Mouse (Mus musculus) forebrain, embryonic 15.5 days (tissue): ENCODE measurements around the gene Vmn1r90. TPM values are rescaled to one million over a fixed set of nuclear protein-coding genes. Genes with fewer than 3 reads are reported as not detected.
"Not testable (repeated sequence)": the region's sequence is repeated elsewhere in the genome, so short reads cannot be mapped to it uniquely, and the experiment has no call there.

Experiments used
- ATAC-seq: fragments of 200-750 bp; cut with Nextera tagmentation; replicated peaks from 2 replicates; pipeline ENCODE4 v1.8.0; 2017; ENCODE audit warnings: mild to moderate bottlenecking, moderate TSS enrichment, moderate library complexity
- H3K27ac ChIP-seq: fragments of 300-500 bp; sonication (generic); replicated peaks from 2 replicates; pipeline ENCODE4 v1.5.1; 2015; ENCODE audit warnings: mild to moderate bottlenecking, inconsistent platforms
- H3K27me3 ChIP-seq: fragments of 300-500 bp; sonication (generic); 2 replicates; pipeline ENCODE4 v1.6.1; 2015; ENCODE audit warnings: inconsistent platforms
- H3K36me3 ChIP-seq: fragments of 300-500 bp; sonication (generic); 2 replicates; pipeline ENCODE4 v1.6.1; 2015; ENCODE audit warnings: mild to moderate bottlenecking, inconsistent platforms
- H3K4me1 ChIP-seq: fragments of 300-500 bp; sonication (generic); 2 replicates; pipeline ENCODE4 v1.6.1; 2015; ENCODE audit warnings: inconsistent platforms
- H3K4me2 ChIP-seq: fragments of 300-500 bp; sonication (generic); replicated peaks from 2 replicates; pipeline ENCODE4 v1.6.1; 2015; ENCODE audit warnings: mild to moderate bottlenecking, inconsistent platforms
- H3K4me3 ChIP-seq: fragments of 300-500 bp; sonication (generic); 2 replicates; pipeline ENCODE4 v1.5.1; 2015; ENCODE audit warnings: mild to moderate bottlenecking, inconsistent platforms
- H3K9ac ChIP-seq: fragments of 300-500 bp; sonication (generic); replicated peaks from 2 replicates; pipeline ENCODE4 v1.6.1; 2015; ENCODE audit warnings: mild to moderate bottlenecking, inconsistent platforms
- H3K9me3 ChIP-seq: fragments of 300-500 bp; sonication (generic); 2 replicates; pipeline ENCODE4 v1.6.1; 2016; ENCODE audit warnings: inconsistent platforms
- WGBS: fragments of 180-500 bp; shearing (Covaris S2); methylation state at CpG from one replicate; pipeline ENCODE4 v1.1.7; 2015; ENCODE audit warnings: mixed read lengths; 5-methylcytosine and 5-hydroxymethylcytosine counted together
- polyA plus RNA-seq: library from polyadenylated mRNA; unstranded; fragments of >200 nt; fragmentation: Nextera tagmentation; extraction: Ambion mirVana; gene quantifications from 2 replicates; pipeline ENCODE4 v1.2.1, GENCODE M21; 2015

Vmn1r90 gene
- polyA plus RNA-seq: 0.33 and 0.34 TPM in 2 replicates

DNA sequence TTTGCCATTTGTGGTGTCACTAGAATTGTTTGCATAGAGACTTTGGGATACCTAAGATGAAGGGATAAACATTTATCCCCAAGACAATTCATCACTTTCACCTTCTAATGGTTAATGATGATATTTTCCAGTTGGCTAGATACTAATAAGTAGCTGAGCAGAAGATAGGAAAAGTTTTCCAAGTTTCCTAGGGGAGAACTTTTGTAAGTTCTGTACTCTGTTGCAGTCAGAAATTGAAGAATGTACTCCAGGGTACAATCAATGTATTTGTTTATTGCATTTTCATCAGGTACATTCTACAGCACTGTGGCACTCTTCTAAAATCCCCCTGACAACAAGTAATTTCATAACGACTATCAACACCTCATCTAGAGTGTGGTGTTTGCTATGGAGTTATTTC lies at the start of gene Vmn1r90:
Gene Vmn1r90, minus strand, starts transcription at position 101 of the 400 bp plus-strand sequence.
- H3K4me2 ChIP-seq: no peak within 1 kb of the TSS
- no peak within 1 kb of the TSS for H3K27ac ChIP-seq
- no peaks in the 10 kb centered on the region for H3K4me1 ChIP-seq
- H3K9me3 ChIP-seq: peaks cover 7% of the 10 kb centered on the region; the same call in 1 of the 2 replicates
- 42% methylated on average over 1 of the region's 1 CpGs for WGBS
- no peak within 1 kb of the TSS for H3K9ac ChIP-seq
- no peaks in the 10 kb centered on the region for H3K36me3 ChIP-seq
- no peaks in the 10 kb centered on the region for H3K27me3 ChIP-seq
- no peak for ATAC-seq
- H3K4me3 ChIP-seq: no peak within 1 kb of the TSS

DNA sequence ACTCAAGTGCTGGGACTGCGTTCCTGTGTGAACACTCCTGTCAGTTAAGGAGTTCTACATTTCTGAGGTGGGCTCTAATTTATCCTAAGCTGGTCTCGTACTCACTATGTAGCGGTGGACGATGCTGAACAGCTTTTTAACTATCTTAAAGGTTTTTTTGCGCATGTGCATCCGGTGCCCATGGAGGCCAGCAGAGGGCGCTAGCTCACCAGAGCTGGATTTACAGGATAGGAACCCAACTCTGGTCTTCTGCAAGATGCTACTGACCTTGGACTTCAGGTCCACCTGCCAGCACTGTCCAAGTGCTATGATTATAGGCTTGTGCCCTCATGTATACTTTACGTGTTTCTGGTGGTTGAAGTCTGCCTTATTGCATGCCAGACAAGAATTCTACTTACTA lies 29.7 kb upstream of the Vmn1r90 start:
- not testable (repeated sequence) for H3K4me3 ChIP-seq, H3K4me2 ChIP-seq, H3K4me1 ChIP-seq, H3K27me3 ChIP-seq, H3K9ac ChIP-seq, ATAC-seq, H3K36me3 ChIP-seq, H3K27ac ChIP-seq, H3K9me3 ChIP-seq
- 63% methylated on average over 8 of the region's 8 CpGs for WGBS

DNA sequence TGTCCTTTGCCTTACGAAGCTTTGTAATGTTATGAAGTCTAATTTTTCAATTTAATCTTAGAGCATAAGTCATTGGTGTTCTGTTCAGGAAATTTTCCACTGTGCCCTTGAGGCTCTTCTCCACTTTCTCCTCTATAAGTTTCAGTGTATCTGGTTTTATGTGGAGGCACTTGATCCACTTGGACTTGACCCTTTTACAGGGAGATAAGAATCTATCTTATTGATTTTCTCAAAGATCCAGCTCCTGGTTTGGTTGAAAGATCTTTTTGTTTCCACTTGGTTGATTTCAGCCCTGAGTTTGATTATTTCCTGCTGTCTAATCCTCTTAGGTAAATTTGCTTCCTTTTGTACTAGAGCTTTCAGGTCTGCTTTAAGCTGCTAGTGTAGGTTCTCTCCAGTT lies 11.0 kb downstream of the Vmn1r90 start:
- no peak overlapping the region for H3K4me3 ChIP-seq
- no peaks in the 10 kb centered on the region for H3K36me3 ChIP-seq
- no peak overlapping the region for H3K9ac ChIP-seq
- H3K27ac ChIP-seq: no peak overlapping the region
- no peak overlapping the region for H3K4me2 ChIP-seq
- no peaks in the 10 kb centered on the region for H3K4me1 ChIP-seq
- WGBS: 91% methylated on average over 1 of the region's 1 CpGs
- no peaks in the 10 kb centered on the region for H3K27me3 ChIP-seq
- H3K9me3 ChIP-seq: peaks cover 44% of the 10 kb centered on the region
- no peak for ATAC-seq

DNA sequence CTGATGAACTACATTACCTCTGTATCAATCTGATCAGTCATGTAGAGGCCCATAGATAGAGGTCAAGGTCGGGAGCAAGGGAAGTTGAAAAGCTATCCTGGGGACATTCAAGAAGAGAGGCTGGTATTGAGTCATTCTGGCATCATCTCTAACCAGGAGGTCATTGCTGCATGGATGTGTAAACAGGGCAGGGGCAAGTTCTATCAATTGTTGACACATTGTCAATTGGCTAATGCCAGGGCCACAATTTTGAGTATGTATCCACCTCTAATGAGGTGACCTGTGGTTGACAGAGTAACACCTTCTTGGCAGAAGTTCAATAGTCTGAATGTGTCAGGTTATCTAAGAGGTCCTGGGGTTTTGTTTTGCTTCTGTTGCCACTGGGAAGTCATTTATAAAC lies 38.0 kb downstream of the Vmn1r90 start:
- no peak overlapping the region for H3K9ac ChIP-seq
- peaks cover 10% of the 10 kb centered on the region; the same call in 1 of the 2 replicates for H3K9me3 ChIP-seq
- WGBS: 55% methylated on average over 1 of the region's 1 CpGs
- H3K4me3 ChIP-seq: no peak overlapping the region
- H3K36me3 ChIP-seq: no peaks in the 10 kb centered on the region
- H3K4me2 ChIP-seq: no peak overlapping the region
- no peak overlapping the region for H3K27ac ChIP-seq
- H3K27me3 ChIP-seq: no peaks in the 10 kb centered on the region
- no peaks in the 10 kb centered on the region for H3K4me1 ChIP-seq
- no peak for ATAC-seq

DNA sequence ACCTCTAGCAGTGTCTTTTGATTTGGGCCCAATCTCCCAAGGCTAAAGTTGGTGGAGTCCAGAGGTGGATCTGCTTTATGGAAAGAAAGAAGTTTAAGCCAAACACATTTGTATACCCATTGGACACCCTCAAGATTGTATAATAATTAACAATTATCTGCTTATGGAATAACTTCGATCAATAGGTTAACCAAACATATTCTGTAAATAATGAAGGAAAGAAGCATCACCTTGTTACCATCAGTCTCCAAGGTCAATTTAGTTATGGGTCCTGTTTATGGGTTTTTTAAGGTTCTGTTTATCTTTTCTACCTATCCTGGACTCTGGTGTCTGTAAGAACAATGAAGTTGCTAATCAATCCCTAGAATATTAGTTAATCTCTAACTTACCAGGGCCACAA lies 40.7 kb downstream of the Vmn1r90 start:
- peaks cover 23% of the 10 kb centered on the region for H3K9me3 ChIP-seq
- H3K9ac ChIP-seq: no peak overlapping the region
- H3K27ac ChIP-seq: no peak overlapping the region
- no peaks in the 10 kb centered on the region for H3K27me3 ChIP-seq
- no peak overlapping the region for H3K4me2 ChIP-seq
- no peaks in the 10 kb centered on the region for H3K36me3 ChIP-seq
- H3K4me1 ChIP-seq: no peaks in the 10 kb centered on the region
- 84% methylated on average over 1 of the region's 1 CpGs for WGBS
- H3K4me3 ChIP-seq: no peak overlapping the region
- no peak for ATAC-seq

DNA sequence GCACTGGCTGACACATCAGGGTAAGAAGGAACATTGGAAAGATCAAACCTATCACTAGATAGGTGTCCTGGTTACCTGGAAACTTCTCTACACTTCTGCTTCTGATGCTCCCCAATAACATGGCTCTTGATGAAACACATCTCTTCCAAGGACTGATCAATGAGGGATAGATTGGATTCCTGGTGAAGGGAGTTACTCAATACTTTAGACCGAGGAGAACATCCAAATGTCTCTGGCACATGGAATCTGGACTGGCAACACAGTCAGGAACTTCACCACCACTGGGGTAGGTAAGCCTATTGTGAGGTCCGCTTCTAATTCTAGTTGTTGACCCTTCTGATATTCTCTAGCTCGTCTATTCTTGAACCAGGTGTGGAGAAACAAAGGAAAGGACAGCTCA lies 45.0 kb downstream of the Vmn1r90 start:
- no peak overlapping the region for H3K9ac ChIP-seq
- peaks cover 44% of the 10 kb centered on the region; the same call in 1 of the 2 replicates for H3K9me3 ChIP-seq
- no peaks in the 10 kb centered on the region for H3K36me3 ChIP-seq
- H3K4me3 ChIP-seq: no peak overlapping the region
- no peak overlapping the region for H3K4me2 ChIP-seq
- no peak overlapping the region for H3K27ac ChIP-seq
- H3K27me3 ChIP-seq: no peaks in the 10 kb centered on the region
- 72% methylated on average over 3 of the region's 3 CpGs for WGBS
- no peak for ATAC-seq
- H3K4me1 ChIP-seq: no peaks in the 10 kb centered on the region

Other genes with a start within 250 kb of the Vmn1r90 start
- not detected in 2 replicates for gene Obox8, start 229.9 kb downstream of the Vmn1r90 start, polyA plus RNA-seq
- not detected in 2 replicates for gene Sult2a8, start 116.7 kb downstream of the Vmn1r90 start, polyA plus RNA-seq
- not detected in 2 replicates for gene Sult2a7, start 69.3 kb downstream of the Vmn1r90 start, polyA plus RNA-seq
- not detected in 2 replicates for gene Obox7, start 96.0 kb upstream of the Vmn1r90 start, polyA plus RNA-seq